Mouse (Mus musculus): ENCODE measurements at regions not wholly inside any gene's neighbourhood (a gene's known extent, or its start where the extent isn't known, plus 50 kb on each side); places are given as distances from the start of the nearest gene placed in this dataset.

DNA sequence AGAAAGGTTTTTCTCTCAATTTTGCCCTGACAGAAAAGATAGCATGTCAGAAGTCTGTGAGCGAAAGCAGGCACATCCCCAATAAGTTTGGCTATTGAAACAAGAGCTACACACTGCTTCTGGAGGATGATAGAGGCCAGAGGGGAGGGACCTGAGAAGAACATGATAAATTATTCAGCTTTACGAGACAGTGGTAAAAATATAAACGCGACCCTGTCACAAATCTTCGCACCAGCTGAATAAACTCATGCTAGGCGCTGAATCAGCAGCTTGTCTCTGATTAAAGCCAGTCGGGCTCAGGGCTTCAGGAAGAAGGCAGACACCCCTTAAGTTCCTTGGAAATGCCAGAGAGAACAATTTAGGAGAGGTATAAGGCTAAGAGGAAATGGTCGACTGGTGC is 422.7 kb upstream of the Tnp1 start:
- TF ChIP-seq RCOR1 (IDR thresholded peaks at IDR 0.05; ENCODE audit: low read depth, low read length) (no peak), BHLHE40 (IDR thresholded peaks at IDR 0.05; ENCODE audit: borderline replicate concordance, low read depth, low read length) (no peak), UBTF (IDR thresholded peaks at IDR 0.05; ENCODE audit: borderline replicate concordance, insufficient read depth, low read depth, low read length) (no peak), ETS1 (IDR thresholded peaks at IDR 0.05; ENCODE audit: low read depth, low read length) (no peak), GATA1 (IDR thresholded peaks at IDR 0.05; ENCODE audit: low read depth, low read length) (no peak), CTCF (IDR thresholded peaks at IDR 0.05 in 2 of 3, conservative IDR thresholded peaks at IDR 0.05 in 1 of 3; ENCODE audit: control insufficient read depth in 1 of 3, insufficient read depth in 1 of 3, low read depth in 2 of 3, low read length in 3 of 3, poor library complexity in 1 of 3, severe bottlenecking in 1 of 3) (no peak), E2F4 (IDR thresholded peaks at IDR 0.05; ENCODE audit: borderline replicate concordance, low read depth, low read length) (no peak), EP300 (IDR thresholded peaks at IDR 0.05; ENCODE audit: low read depth in 1 of 2, low read length in 2 of 2) (no peak), NELFE (IDR thresholded peaks at IDR 0.05; ENCODE audit: low read depth, low read length) (no peak), POLR2A (IDR thresholded peaks at IDR 0.05; ENCODE audit: control insufficient read depth in 1 of 2, insufficient read depth in 1 of 2, low read depth in 1 of 2, low read length in 2 of 2, poor library complexity in 1 of 2) (no peak), JUND (IDR thresholded peaks at IDR 0.05; ENCODE audit: low read depth, low read length) (no peak)
